Mouse (Mus musculus): ENCODE measurements at regions not wholly inside any gene's neighbourhood (a gene's known extent, or its start where the extent isn't known, plus 50 kb on each side); places are given as distances from the start of the nearest gene placed in this dataset.
"Not testable (repeated sequence)": the region's sequence is repeated elsewhere in the genome, so short reads cannot be mapped to it uniquely, and the experiment has no call there.

DNA sequence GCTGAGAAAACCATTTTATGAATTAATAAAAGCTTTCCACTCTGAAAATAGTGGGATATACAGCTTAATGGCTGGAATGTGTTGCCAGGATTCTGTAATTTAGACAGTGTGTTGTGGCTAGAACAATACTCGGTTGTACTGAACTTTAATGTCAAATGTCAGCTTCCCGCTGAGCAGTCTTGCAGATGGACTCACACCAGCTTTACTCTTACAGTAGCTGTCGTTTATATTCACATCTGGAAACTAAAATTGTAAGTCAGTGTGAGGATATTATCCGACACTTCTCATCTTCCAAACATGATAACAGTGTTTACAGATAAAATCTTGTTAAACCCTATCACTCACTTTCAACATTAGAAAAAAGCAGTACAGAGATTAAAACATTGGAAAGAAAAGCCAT is 328.3 kb upstream of the Gje1 start:
- no peak for DNase-seq

DNA sequence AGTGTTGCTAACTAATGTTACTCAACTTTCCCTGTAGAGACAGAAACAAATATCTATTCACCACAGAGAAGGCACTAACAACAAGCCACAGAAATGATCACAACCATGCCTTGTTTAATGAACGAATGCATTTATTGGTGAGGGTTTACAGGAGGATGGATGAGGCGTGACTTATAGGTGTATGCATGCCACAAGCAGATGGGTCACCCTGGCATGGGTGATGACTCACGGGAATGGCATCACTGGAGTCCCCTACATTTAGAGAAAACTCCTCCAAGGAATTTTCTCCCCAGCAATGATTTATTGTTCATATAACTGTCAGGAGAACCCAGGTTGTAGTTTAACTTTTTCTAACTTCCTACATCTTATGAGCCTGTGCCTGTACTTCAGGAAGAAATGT is 319.6 kb upstream of the Gje1 start:
- DNase-seq, result no peak

DNA sequence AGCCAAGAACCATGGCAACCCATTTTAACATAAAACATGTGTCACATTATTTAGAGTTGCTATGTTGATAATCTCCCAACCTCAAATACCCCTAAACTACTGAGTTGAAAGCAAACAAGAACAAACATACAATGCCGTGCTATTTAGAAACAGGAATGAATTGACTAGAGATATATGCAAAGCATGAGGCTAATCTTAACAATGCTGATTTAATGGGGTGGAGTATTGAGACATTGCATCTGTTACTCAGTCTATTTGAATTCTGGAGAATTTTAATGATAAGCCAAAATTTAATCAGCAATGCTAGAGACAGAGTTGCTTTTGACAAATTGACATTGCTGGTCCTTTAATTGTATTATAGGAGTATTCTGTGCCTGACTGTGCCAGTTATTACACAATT is 313.5 kb upstream of the Gje1 start:
- no peak for DNase-seq

DNA sequence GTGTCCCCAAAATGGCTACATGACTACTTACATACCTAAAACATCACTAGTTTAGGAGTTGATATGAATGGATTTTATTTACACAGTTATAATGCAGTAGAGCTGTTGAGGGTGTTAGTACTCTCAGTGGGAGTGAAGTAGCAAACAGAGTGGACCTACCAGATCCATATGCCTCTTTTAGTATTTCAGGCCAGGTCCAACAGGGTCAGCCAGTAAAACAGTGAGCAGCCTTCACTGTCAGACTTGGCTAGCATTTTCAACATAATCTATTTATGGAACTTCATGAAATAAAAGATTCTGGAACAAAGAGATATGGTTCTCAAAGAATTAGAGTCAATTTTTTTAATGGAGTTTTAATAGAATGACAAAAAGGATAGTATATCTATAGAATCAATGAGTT is 311.1 kb upstream of the Gje1 start:
- no peak for DNase-seq

DNA sequence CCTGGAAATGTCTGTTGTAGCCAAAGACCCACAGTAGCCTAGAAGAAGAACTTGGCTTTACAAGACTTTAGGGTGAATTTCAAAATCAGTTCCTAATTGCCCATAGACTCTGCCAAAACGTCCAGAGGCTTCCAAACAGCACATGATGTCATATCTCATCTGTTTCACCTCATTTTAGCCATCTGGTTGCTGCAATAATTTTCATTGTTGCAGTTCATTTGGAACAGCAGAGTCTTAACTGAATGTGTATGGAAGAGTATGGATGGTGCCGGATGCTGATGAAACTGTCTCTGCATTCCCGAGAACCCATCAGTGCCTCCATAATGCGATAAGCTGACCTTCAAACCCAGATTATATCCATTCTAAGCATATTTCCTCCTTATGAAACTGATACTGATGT is 295.9 kb upstream of the Gje1 start:
- no peak for DNase-seq

DNA sequence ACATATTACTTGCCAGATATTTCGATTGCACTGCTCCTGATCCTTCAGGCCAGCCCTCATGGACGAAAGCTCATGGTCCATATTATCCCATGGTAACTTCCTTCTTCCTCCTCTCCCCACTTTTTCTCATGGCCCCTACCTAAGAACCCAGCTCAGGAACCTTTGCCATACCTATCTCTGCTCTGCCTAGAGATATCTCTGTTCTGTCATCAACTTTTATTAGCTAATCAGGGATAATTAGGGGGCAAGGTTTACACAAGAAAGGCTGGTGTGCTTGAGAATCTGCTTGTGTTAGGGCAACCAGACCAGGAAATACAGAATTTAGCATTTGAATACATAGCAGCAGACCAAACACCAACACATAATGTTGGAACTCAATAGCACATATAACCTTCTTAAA is 278.4 kb upstream of the Gje1 start:
- DNase-seq, result no peak

DNA sequence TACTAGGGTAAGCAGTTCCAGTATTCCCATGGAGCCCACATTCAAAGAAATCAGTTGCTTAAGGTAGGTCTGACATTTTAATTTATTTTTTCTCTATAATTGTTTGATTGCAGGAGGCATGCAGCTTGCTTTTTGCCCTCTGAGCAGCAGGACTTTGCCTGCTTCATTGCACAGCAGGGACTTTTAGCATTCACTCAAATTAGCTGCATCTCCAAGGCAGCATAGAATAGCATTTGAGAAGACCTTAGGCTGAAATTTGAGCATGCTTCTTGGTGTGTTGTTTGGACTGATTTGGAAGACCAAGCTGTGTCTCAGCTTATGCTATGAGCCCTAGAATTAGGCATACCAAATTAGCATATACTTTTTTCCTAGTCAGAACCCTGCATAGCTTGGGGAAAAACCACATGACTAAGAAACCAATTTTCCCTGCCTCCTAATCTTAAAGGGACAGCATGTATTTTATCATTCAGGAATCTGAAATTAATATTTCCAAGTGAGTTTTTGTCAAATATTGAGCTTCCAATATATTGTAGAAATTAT is 271.7 kb upstream of the Gje1 start:
- no peak for DNase-seq

DNA sequence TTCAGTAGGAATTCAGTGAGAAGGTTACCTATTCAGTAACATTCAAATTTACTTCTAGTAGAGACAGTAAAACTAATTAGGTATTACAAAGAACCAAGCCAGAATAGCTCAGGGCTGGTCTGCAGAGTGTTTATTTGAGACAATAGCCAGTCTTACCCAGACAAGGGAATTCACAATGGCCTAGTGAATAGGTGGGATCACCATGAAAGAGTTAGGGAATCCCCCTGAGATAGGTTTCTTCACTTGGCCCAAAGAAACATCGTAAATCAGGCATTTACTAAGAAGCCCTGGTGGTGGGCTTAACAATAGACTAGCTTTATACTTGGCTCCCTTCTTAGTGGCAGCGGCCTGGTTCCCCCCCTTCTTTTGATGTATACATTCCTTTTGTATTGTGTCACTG is 268.6 kb upstream of the Gje1 start:
- not testable (repeated sequence) for DNase-seq

DNA sequence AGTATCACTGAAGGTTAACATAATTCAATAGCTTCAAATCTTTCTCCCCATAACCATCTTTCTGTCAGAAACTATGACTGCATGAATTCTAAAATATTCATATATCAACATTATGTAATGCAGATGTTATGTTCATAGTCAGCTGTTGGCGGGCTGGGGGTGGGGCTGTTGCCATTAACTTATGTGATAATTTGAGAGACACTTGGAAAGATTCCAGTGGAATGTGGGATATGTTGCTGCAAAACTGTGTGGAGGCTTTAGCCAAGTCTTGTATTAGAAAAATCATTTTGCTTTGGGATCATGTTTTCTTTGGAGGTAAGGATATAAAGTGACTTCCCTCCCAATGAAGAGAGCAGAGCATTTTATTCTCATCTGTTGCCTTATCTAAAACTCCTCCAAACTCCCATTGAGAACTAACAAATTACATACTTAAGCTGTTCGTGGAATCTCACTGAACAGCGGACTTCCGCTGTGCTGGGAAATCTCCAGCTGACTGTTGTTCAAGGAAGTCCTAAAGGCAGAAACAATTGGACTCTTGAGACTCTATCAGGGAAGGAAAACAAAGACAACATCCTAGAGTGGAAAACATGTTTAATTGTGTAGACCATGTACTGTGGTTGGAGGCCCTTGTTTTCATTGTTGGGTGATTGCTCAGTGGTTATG is 260.2 kb upstream of the Gje1 start:
- DNase-seq, result peak; percentile 21 to 41

DNA sequence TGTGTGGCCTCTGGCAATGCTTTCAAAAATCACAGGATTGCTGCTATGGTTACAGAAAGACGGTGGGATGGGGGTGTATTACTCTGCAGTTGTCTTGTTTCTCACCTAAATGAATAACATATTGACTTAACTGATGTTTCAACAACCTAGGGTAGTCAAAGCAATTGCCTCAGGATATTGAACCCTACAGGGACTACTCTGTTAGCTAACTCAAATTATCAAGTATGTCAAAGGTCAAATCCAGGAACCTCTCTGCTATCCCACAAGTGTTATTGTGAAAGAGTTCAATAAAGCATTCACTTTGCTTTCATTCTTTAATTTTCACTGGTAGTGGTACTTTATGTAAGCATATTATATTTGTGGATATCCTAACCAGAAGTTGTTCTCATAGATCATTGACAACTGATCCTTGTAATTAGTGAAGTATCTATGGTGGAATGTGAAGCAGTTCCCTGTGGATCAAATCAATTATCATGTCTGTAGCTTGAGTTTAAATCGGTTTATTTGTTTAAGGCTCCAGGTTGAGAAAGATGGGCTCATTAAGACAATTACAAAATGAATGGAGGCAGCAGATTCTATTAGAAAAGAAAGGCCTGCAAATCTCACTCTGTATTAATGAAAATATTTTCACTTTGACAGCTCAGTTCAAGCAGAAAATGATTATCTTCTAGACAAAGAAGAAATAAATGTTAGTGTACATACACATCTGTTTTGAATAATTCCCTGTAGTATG is 259.4 kb upstream of the Gje1 start:
- no peak for DNase-seq

DNA sequence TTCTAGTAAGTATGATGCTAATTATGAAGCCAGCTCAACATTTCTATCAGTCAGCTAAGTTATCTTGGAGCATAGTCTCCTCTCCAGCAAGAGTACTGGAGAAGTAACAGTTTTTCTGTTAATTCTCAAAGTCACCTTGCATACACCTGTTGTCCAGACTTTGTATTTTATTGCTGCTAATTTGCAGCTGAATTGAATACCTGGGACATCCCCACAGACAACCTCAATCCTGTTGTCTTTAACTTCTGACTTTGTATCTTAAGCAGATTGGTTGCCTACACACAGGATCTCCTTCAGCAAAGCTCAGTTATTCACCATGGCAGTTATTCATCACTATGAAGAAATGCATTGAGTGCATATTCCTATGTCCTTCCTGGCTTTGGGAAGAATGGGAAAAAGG is 251.7 kb upstream of the Gje1 start:
- no peak for DNase-seq

DNA sequence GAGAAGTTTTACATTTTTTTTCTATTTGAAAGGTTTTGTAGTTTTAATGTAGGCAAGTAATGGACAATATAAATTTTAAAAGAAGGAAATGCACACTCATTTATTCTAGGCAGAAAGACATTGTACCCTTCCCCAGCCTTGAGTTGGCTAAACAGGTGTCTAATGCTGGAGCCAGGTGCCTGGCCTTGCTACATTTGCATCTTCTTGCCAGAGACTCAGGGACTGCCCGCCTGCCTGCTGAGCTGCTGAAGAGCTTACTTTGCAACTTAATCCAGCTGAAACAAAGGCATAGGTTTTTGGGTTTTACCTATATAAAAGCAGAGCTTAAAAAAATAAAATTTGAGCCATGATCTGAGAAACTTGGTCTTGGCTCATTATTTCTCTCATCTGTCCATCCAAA is 249.6 kb upstream of the Gje1 start:
- DNase-seq, result no peak

DNA sequence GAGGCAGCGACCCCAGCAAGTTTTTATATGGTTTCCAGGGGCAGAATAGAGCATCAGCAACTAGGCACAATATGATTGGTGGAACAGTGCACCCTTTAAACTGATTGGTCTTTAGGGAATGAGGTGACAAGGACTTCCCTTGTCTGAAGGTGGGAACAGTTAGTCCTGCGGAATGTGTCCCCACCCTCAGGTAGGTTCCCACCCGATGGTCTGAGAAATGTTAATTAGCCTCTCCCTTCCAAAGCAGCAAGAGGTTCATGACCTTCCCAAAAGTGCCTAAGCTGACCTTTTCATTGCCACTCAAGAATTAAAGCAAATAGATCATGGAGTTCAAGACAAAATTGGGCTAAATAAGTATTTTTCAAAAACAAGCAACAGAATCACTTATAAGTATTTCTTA is 248.8 kb upstream of the Gje1 start:
- DNase-seq, result not testable (repeated sequence)

DNA sequence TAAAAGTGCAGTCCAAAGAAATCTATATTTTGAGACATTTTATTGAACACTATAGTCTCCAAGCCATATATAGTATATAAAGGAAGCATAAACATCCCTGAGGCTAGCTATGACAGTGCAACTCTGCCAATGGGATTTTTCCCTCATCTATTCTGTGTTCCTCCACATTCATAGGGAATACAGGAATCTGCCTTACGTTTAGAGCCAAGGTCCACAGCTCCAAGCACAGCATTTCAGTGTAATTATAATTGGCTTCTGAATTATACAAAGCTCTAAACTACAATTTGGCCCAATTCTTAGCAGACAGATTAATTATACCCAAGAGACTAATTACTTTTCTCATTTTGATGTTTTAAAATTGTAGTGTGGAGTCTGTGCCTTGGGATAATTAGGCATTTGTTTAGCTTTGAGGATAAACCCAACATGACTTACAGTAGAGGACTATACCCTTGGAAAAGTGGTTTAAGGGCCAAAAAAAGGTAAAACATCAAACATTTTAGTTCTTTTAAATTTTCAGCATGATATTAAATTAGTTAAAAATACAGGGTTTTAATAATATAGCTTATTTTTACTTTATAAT is 235.0 kb upstream of the Gje1 start:
- DNase-seq, result no peak

DNA sequence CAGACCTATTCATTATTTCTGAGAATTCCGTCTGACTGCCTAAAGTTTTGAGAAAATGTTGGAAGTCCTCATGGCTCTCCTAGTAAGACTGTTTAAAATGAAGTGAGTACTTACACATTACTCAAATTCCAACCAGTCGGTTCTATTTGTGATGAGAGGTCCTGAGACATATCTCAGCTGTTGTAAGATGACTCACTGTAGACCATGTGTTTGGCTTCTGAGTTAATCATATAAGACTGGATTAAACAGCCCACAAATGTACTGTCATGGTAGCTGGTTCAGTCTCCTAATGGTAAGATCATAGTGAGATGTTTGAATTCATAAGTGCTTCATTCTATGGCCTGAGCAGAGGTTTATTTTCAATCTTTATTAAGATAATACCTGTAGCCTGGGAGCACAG is 223.9 kb upstream of the Gje1 start:
- no peak for DNase-seq
